Mouse (Mus musculus) brain, embryonic 14.5 days (tissue): ENCODE data around the gene Raet1d.
"Not testable (repeated sequence)": the region's sequence is repeated elsewhere in the genome, so short reads cannot be mapped to it uniquely, and the experiment has no call there.

Source experiments
- CTCF ChIP-seq: fragments of 200-500 bp; IDR thresholded peaks from 2 replicates; pipeline ENCODE4 v1.5.1; 2012; ENCODE audit warnings: inconsistent platforms, mild to moderate bottlenecking, moderate library complexity, borderline replicate concordance; ENCODE audit not compliant: insufficient read depth, insufficient read length; ENCODE audit errors: extremely low read depth
- POLR2A ChIP-seq: fragments of 200-500 bp; IDR thresholded peaks from 2 replicates; pipeline ENCODE4 v1.6.1; 2012; ENCODE audit warnings: mild to moderate bottlenecking, inconsistent platforms, borderline replicate concordance; ENCODE audit not compliant: poor library complexity, insufficient read depth, insufficient read length, severe bottlenecking; ENCODE audit errors: extremely low read depth

- not testable (repeated sequence) for TF ChIP-seq POLR2A, CTCF
Observed at GRCm38 (mm10) chr10:22360252-22360651, at the start of gene Raet1d.
